Mouse (Mus musculus): ENCODE measurements at regions not wholly inside any gene's neighbourhood (a gene's known extent, or its start where the extent isn't known, plus 50 kb on each side); places are given as distances from the start of the nearest gene placed in this dataset.

GRCm38 (mm10) chr16:9149209-9150135, 319.6 kb downstream of the 1810013L24Rik start:
- Histone ChIP-seq H3K4me2 (ENCODE audit: low read depth, severe bottlenecking) (no peak overlapping the region), H3K27ac (replicated peaks; ENCODE audit: low read depth, low read length) (no peak overlapping the region), H3K27me3 (ENCODE audit: control insufficient read depth, insufficient read depth, low read length) (no peaks in the 10 kb centered on the region), H3K36me3 (ENCODE audit: control insufficient read depth, insufficient read depth, low read length) (no peaks in the 10 kb centered on the region), H3K4me3 (ENCODE audit: low read depth, low read length) (no peak overlapping the region), H3K9ac (ENCODE audit: low read length) (no peak overlapping the region), H3K9me3 (ENCODE audit: control insufficient read depth, low read length) (no peaks in the 10 kb centered on the region), H3K4me1 (ENCODE audit: control insufficient read depth, insufficient read depth, low read length) (no peaks in the 10 kb centered on the region)
- DNase-seq (ENCODE audit: low spot score), result no peak
- no peak for ATAC-seq (ENCODE audit: insufficient number of reproducible peaks, low FRiP score, low TSS enrichment, low read depth)
- WGBS, result 48% methylated on average over 8 of the region's 8 CpGs

GRCm38 (mm10) chr16:9151936-9152335, 322.0 kb downstream of the 1810013L24Rik start:
- no peak for DNase-seq (ENCODE audit: low spot score)
- no peaks in the 10 kb centered on the region for H3K36me3 ChIP-seq (ENCODE audit: control insufficient read depth, insufficient read depth, low read length)
- no peak overlapping the region for H3K4me2 ChIP-seq (ENCODE audit: low read depth, severe bottlenecking)
- H3K9ac ChIP-seq (ENCODE audit: low read length), result no peak overlapping the region
- H3K27ac ChIP-seq (replicated peaks; ENCODE audit: low read depth, low read length), result no peak overlapping the region
- no peaks in the 10 kb centered on the region for H3K9me3 ChIP-seq (ENCODE audit: control insufficient read depth, low read length)
- no peaks in the 10 kb centered on the region for H3K4me1 ChIP-seq (ENCODE audit: control insufficient read depth, insufficient read depth, low read length)
- no peak for ATAC-seq (ENCODE audit: insufficient number of reproducible peaks, low FRiP score, low TSS enrichment, low read depth)
- 84% methylated on average over 4 of the region's 4 CpGs for WGBS
- H3K27me3 ChIP-seq (ENCODE audit: control insufficient read depth, insufficient read depth, low read length), result no peaks in the 10 kb centered on the region
- H3K4me3 ChIP-seq (ENCODE audit: low read depth, low read length), result no peak overlapping the region

- no peaks in the 10 kb centered on the region for H3K4me1 ChIP-seq (ENCODE audit: control insufficient read depth, insufficient read depth, low read length)
- H3K27ac ChIP-seq (replicated peaks; ENCODE audit: low read depth, low read length), result no peak overlapping the region
- ATAC-seq (ENCODE audit: insufficient number of reproducible peaks, low FRiP score, low TSS enrichment, low read depth) (no peak), DNase-seq (ENCODE audit: low spot score) (no peak)
- H3K9ac ChIP-seq (ENCODE audit: low read length), result no peak overlapping the region
- no peaks in the 10 kb centered on the region for H3K27me3 ChIP-seq (ENCODE audit: control insufficient read depth, insufficient read depth, low read length)
- no peaks in the 10 kb centered on the region for H3K36me3 ChIP-seq (ENCODE audit: control insufficient read depth, insufficient read depth, low read length)
- H3K4me3 ChIP-seq (ENCODE audit: low read depth, low read length), result no peak overlapping the region
- H3K4me2 ChIP-seq (ENCODE audit: low read depth, severe bottlenecking), result no peak overlapping the region
- WGBS, result 84% methylated on average over 4 of the region's 4 CpGs
- no peaks in the 10 kb centered on the region for H3K9me3 ChIP-seq (ENCODE audit: control insufficient read depth, low read length)
These were observed 323.6 kb downstream of the 1810013L24Rik start for GRCm38 (mm10) chr16:9153501-9153900.

GRCm38 (mm10) chr16:9165763-9166310, 335.9 kb downstream of the 1810013L24Rik start:
- ATAC-seq (ENCODE audit: insufficient number of reproducible peaks, low FRiP score, low TSS enrichment, low read depth) (no peak), DNase-seq (ENCODE audit: low spot score) (no peak)
- H3K9ac ChIP-seq (ENCODE audit: low read length), result no peak overlapping the region
- no peaks in the 10 kb centered on the region for H3K36me3 ChIP-seq (ENCODE audit: control insufficient read depth, insufficient read depth, low read length)
- no peaks in the 10 kb centered on the region for H3K4me1 ChIP-seq (ENCODE audit: control insufficient read depth, insufficient read depth, low read length)
- 82% methylated on average over 8 of the region's 8 CpGs for WGBS
- H3K9me3 ChIP-seq (ENCODE audit: control insufficient read depth, low read length), result no peaks in the 10 kb centered on the region
- H3K27me3 ChIP-seq (ENCODE audit: control insufficient read depth, insufficient read depth, low read length), result no peaks in the 10 kb centered on the region
- H3K27ac ChIP-seq (replicated peaks; ENCODE audit: low read depth, low read length), result no peak overlapping the region
- H3K4me2 ChIP-seq (ENCODE audit: low read depth, severe bottlenecking), result no peak overlapping the region
- no peak overlapping the region for H3K4me3 ChIP-seq (ENCODE audit: low read depth, low read length)

- ATAC-seq (ENCODE audit: insufficient number of reproducible peaks, low FRiP score, low TSS enrichment, low read depth) (no peak), DNase-seq (ENCODE audit: low spot score) (no peak)
- 89% methylated on average over 3 of the region's 3 CpGs for WGBS
- Histone ChIP-seq H3K36me3 (ENCODE audit: control insufficient read depth, insufficient read depth, low read length) (no peaks in the 10 kb centered on the region), H3K9ac (ENCODE audit: low read length) (no peak overlapping the region), H3K4me2 (ENCODE audit: low read depth, severe bottlenecking) (no peak overlapping the region), H3K9me3 (ENCODE audit: control insufficient read depth, low read length) (no peaks in the 10 kb centered on the region), H3K4me3 (ENCODE audit: low read depth, low read length) (no peak overlapping the region), H3K27me3 (ENCODE audit: control insufficient read depth, insufficient read depth, low read length) (no peaks in the 10 kb centered on the region), H3K27ac (replicated peaks; ENCODE audit: low read depth, low read length) (no peak overlapping the region), H3K4me1 (ENCODE audit: control insufficient read depth, insufficient read depth, low read length) (no peaks in the 10 kb centered on the region)
These were observed 346.5 kb downstream of the 1810013L24Rik start for GRCm38 (mm10) chr16:9176402-9176801.

- Histone ChIP-seq H3K4me2 (ENCODE audit: low read depth, severe bottlenecking) (no peak overlapping the region), H3K4me3 (ENCODE audit: low read depth, low read length) (no peak overlapping the region), H3K36me3 (ENCODE audit: control insufficient read depth, insufficient read depth, low read length) (no peaks in the 10 kb centered on the region), H3K27ac (replicated peaks; ENCODE audit: low read depth, low read length) (no peak overlapping the region), H3K9ac (ENCODE audit: low read length) (no peak overlapping the region), H3K4me1 (ENCODE audit: control insufficient read depth, insufficient read depth, low read length) (no peaks in the 10 kb centered on the region), H3K9me3 (ENCODE audit: control insufficient read depth, low read length) (no peaks in the 10 kb centered on the region), H3K27me3 (ENCODE audit: control insufficient read depth, insufficient read depth, low read length) (no peaks in the 10 kb centered on the region)
- 38% methylated on average over 13 of the region's 13 CpGs for WGBS
- ATAC-seq (ENCODE audit: insufficient number of reproducible peaks, low FRiP score, low TSS enrichment, low read depth), result no peak
- DNase-seq (ENCODE audit: low spot score), result no peak
These were observed 365.9 kb downstream of the 1810013L24Rik start for GRCm38 (mm10) chr16:9195821-9196220.

GRCm38 (mm10) chr16:9198903-9199532, 369.1 kb downstream of the 1810013L24Rik start:
- no peak overlapping the region for H3K9ac ChIP-seq (ENCODE audit: low read length)
- no peak for DNase-seq (ENCODE audit: low spot score)
- H3K27me3 ChIP-seq (ENCODE audit: control insufficient read depth, insufficient read depth, low read length), result no peaks in the 10 kb centered on the region
- H3K4me1 ChIP-seq (ENCODE audit: control insufficient read depth, insufficient read depth, low read length), result no peaks in the 10 kb centered on the region
- no peak for ATAC-seq (ENCODE audit: insufficient number of reproducible peaks, low FRiP score, low TSS enrichment, low read depth)
- H3K9me3 ChIP-seq (ENCODE audit: control insufficient read depth, low read length), result no peaks in the 10 kb centered on the region
- H3K36me3 ChIP-seq (ENCODE audit: control insufficient read depth, insufficient read depth, low read length), result no peaks in the 10 kb centered on the region
- 93% methylated on average over 1 of the region's 1 CpGs for WGBS
- no peak overlapping the region for H3K4me2 ChIP-seq (ENCODE audit: low read depth, severe bottlenecking)
- no peak overlapping the region for H3K27ac ChIP-seq (replicated peaks; ENCODE audit: low read depth, low read length)
- H3K4me3 ChIP-seq (ENCODE audit: low read depth, low read length), result no peak overlapping the region

GRCm38 (mm10) chr16:9208602-9209001, 378.7 kb downstream of the 1810013L24Rik start:
- H3K4me1 ChIP-seq (ENCODE audit: control insufficient read depth, insufficient read depth, low read length), result no peaks in the 10 kb centered on the region
- no peaks in the 10 kb centered on the region for H3K9me3 ChIP-seq (ENCODE audit: control insufficient read depth, low read length)
- no peak overlapping the region for H3K4me2 ChIP-seq (ENCODE audit: low read depth, severe bottlenecking)
- no peaks in the 10 kb centered on the region for H3K36me3 ChIP-seq (ENCODE audit: control insufficient read depth, insufficient read depth, low read length)
- H3K27ac ChIP-seq (replicated peaks; ENCODE audit: low read depth, low read length), result no peak overlapping the region
- H3K9ac ChIP-seq (ENCODE audit: low read length), result no peak overlapping the region
- ATAC-seq (ENCODE audit: insufficient number of reproducible peaks, low FRiP score, low TSS enrichment, low read depth) (no peak), DNase-seq (ENCODE audit: low spot score) (no peak)
- no peaks in the 10 kb centered on the region for H3K27me3 ChIP-seq (ENCODE audit: control insufficient read depth, insufficient read depth, low read length)
- H3K4me3 ChIP-seq (ENCODE audit: low read depth, low read length), result no peak overlapping the region
- 87% methylated on average over 4 of the region's 4 CpGs for WGBS

All from limb, embryonic 11.5 days (tissue).